9 mouse cellular contexts compared by ENCODE assay signal in genomic region chrX:170674229-170674771, GRCm38 (mm10). TPM values are rescaled to one million over a fixed set of nuclear protein-coding genes. Genes with fewer than 3 reads are reported as not detected.
DNase-seq lines count a peak whose midpoint lies in the region; ATAC-seq and TF ChIP-seq lines count a peak whose summit lies in the region.
"Had no signal": no experiment of that assay in that cellular context is flagged by ENCODE, and none has a peak within 500 bp of the region (broad histone marks: within the 10 kb centered on the region; RNA-seq: fewer than 3 reads in every experiment).

No protein-coding gene starts in this region.

- no peak for DNase-seq in kidney, postnatal 0 days (ENCODE audit: low spot score)
- DNase-seq in kidney, adult 9 months: no peak
- DNase-seq in ES-E14 (ENCODE audit: low read depth, low spot score): no peak
- DNase-seq in cerebellum, postnatal 25 days: peak; percentile 48 to 58
- DNase-seq in natural killer cell, adult 2 months (ENCODE audit: low spot score in 2 of 2): no peak

- H3K4me2 ChIP-seq in kidney, postnatal 0 days (ENCODE audit: low read length): no peak overlapping the region
- no peak overlapping the region for H3K4me2 ChIP-seq in heart, embryonic 16.5 days (ENCODE audit: low read depth, low read length)
- no peak overlapping the region for H3K4me2 ChIP-seq in limb, embryonic 15.5 days
- H3K4me2 ChIP-seq in neural tube, embryonic 14.5 days (ENCODE audit: low read depth, low read length): no peak overlapping the region

- WGBS in kidney, postnatal 0 days: 82% methylated on average over 27 of the region's 27 CpGs
- 84% methylated on average over 27 of the region's 27 CpGs for WGBS in heart, embryonic 16.5 days
- 73% methylated on average over 27 of the region's 27 CpGs for WGBS in limb, embryonic 15.5 days
- WGBS in neural tube, embryonic 14.5 days: 86% methylated on average over 27 of the region's 27 CpGs

- no peaks in the 10 kb centered on the region for H3K36me3 ChIP-seq in kidney, postnatal 0 days (ENCODE audit: insufficient read depth, low read length)
- H3K36me3 ChIP-seq in ES-E14 (ENCODE audit: control insufficient read depth, insufficient read depth, low read length, poor library complexity, severe bottlenecking): peaks cover 15% of the 10 kb centered on the region; the same call in 1 of the 2 replicates
- peaks cover 21% of the 10 kb centered on the region for H3K36me3 ChIP-seq in heart, embryonic 16.5 days (ENCODE audit: control insufficient read depth, insufficient read depth)
- peaks cover 28% of the 10 kb centered on the region for H3K36me3 ChIP-seq in limb, embryonic 15.5 days
- H3K36me3 ChIP-seq in neural tube, embryonic 14.5 days (ENCODE audit: control insufficient read depth, insufficient read depth, low read length): no peaks in the 10 kb centered on the region

- no peak overlapping the region for H3K27ac ChIP-seq in kidney, postnatal 0 days
- H3K27ac ChIP-seq in ES-E14 (ENCODE audit: insufficient read depth, low read depth, low read length, poor library complexity, severe bottlenecking): peak overlapping the region; percentile 63; the same call in 1 of the 2 replicates
- H3K27ac ChIP-seq in heart, embryonic 16.5 days (ENCODE audit: low read length): no peak overlapping the region
- H3K27ac ChIP-seq in limb, embryonic 15.5 days: no peak overlapping the region
- H3K27ac ChIP-seq in neural tube, embryonic 14.5 days (ENCODE audit: low read depth, low read length): no peak overlapping the region

- peak; percentile 61 for ATAC-seq in kidney, postnatal 0 days (replicated peaks; ENCODE audit: low FRiP score, low read depth)
- ATAC-seq in heart, embryonic 16.5 days (replicated peaks; ENCODE audit: extremely low read depth, insufficient read depth, low FRiP score): peak; percentile 61
- peak; percentile 40 for ATAC-seq in limb, embryonic 15.5 days (ENCODE audit: insufficient number of reproducible peaks, low FRiP score, low TSS enrichment, low read depth)
- ATAC-seq in neural tube, embryonic 14.5 days (ENCODE audit: low read depth): peak; percentile 79

- in situ Hi-C loops in ES-E14 (cut with MboI; ENCODE audit: low sequenced_read_pairs in 2 of 2, unreplicated experiment in 2 of 2): no loop called here

- H3K9ac ChIP-seq in kidney, postnatal 0 days (ENCODE audit: low read depth, low read length): no peak overlapping the region
- no peak overlapping the region for H3K9ac ChIP-seq in ES-E14 (ENCODE audit: insufficient read depth, low read depth, low read length, poor library complexity, severe bottlenecking)
- no peak overlapping the region for H3K9ac ChIP-seq in heart, embryonic 16.5 days (ENCODE audit: low read length)
- H3K9ac ChIP-seq in limb, embryonic 15.5 days: no peak overlapping the region
- no peak overlapping the region for H3K9ac ChIP-seq in neural tube, embryonic 14.5 days (replicated peaks; ENCODE audit: low read depth, low read length)

- peaks cover 40% of the 10 kb centered on the region for H3K9me3 ChIP-seq in kidney, postnatal 0 days (replicated peaks; ENCODE audit: low read length)
- peaks cover 16% of the 10 kb centered on the region for H3K9me3 ChIP-seq in ES-E14 (ENCODE audit: control insufficient read depth, insufficient read depth, low read depth, low read length)
- H3K9me3 ChIP-seq in heart, embryonic 16.5 days (replicated peaks; ENCODE audit: control insufficient read depth, low read length): peaks cover 50% of the 10 kb centered on the region
- H3K9me3 ChIP-seq in limb, embryonic 15.5 days: peaks cover 32% of the 10 kb centered on the region
- peaks cover 16% of the 10 kb centered on the region for H3K9me3 ChIP-seq in neural tube, embryonic 14.5 days (ENCODE audit: control insufficient read depth, low read length)

- H3K4me1 ChIP-seq in kidney, postnatal 0 days (replicated peaks; ENCODE audit: insufficient read depth, low read length): no peaks in the 10 kb centered on the region
- H3K4me1 ChIP-seq in ES-E14 (ENCODE audit: control insufficient read depth in 2 of 2, insufficient read depth in 2 of 2, low read length in 2 of 2, poor library complexity in 1 of 2): no peaks in the 10 kb centered on the region
- H3K4me1 ChIP-seq in heart, embryonic 16.5 days (ENCODE audit: control insufficient read depth, insufficient read depth, low read length): no peaks in the 10 kb centered on the region
- H3K4me1 ChIP-seq in limb, embryonic 15.5 days: no peaks in the 10 kb centered on the region
- H3K4me1 ChIP-seq in neural tube, embryonic 14.5 days (ENCODE audit: control insufficient read depth, insufficient read depth, low read length): no peaks in the 10 kb centered on the region

- no peaks in the 10 kb centered on the region for H3K27me3 ChIP-seq in kidney, postnatal 0 days (ENCODE audit: insufficient read depth, low read length)
- H3K27me3 ChIP-seq in heart, embryonic 16.5 days (ENCODE audit: control insufficient read depth, insufficient read depth, low read length): no peaks in the 10 kb centered on the region
- H3K27me3 ChIP-seq in limb, embryonic 15.5 days: no peaks in the 10 kb centered on the region
- no peaks in the 10 kb centered on the region for H3K27me3 ChIP-seq in neural tube, embryonic 14.5 days (ENCODE audit: control insufficient read depth, insufficient read depth, low read length)

- H3K4me3 ChIP-seq in kidney, postnatal 0 days (replicated peaks; ENCODE audit: low read depth, low read length): no peak overlapping the region
- no peak overlapping the region for H3K4me3 ChIP-seq in ES-E14 (ENCODE audit: insufficient read depth in 1 of 2, low read depth in 1 of 2, low read length in 2 of 2, poor library complexity in 1 of 2, severe bottlenecking in 1 of 2)
- H3K4me3 ChIP-seq in heart, embryonic 16.5 days (ENCODE audit: low read length): no peak overlapping the region
- H3K4me3 ChIP-seq in limb, embryonic 15.5 days: no peak overlapping the region
- peak overlapping the region; percentile 10; the same call in 1 of the 2 replicates for H3K4me3 ChIP-seq in neural tube, embryonic 14.5 days (ENCODE audit: low read depth, low read length)

- TF ChIP-seq CTCF in kidney, postnatal 0 days (IDR thresholded peaks at IDR 0.05; ENCODE audit: low read depth): no peak

TF ChIP-seq in ES-E14, 5 proteins besides CTCF, POLR2A, EP300 and RAD21:
- TF ChIP-seq MAFK (IDR thresholded peaks at IDR 0.05; ENCODE audit: insufficient read depth, low read depth, low read length) (no peak), ZNF384 (IDR thresholded peaks at IDR 0.05; ENCODE audit: low read depth, low read length) (no peak), ZC3H11A (IDR thresholded peaks at IDR 0.05; ENCODE audit: borderline replicate concordance, low read depth, low read length) (no peak), CHD2 (IDR thresholded peaks at IDR 0.05; ENCODE audit: low read depth, low read length) (no peak), HCFC1 (IDR thresholded peaks at IDR 0.05; ENCODE audit: borderline replicate concordance, insufficient read depth, low read length) (no peak)

RNA-seq across cellular contexts. Expression of gene Asmt, which starts 1.9 kb away (rescaled TPM):
- polyA plus RNA-seq in kidney, postnatal 0 days (2015; fragmentation: Nextera tagmentation; extraction: Ambion mirVana): not detected in 2 replicates
- total RNA-seq in ES-E14 (2012; rRNA removed): not detected in 2 replicates
- polyA plus RNA-seq in heart, embryonic 16.5 days (2015; fragmentation: Nextera tagmentation; extraction: Ambion mirVana): not detected in 2 replicates
- not detected in 2 replicates for polyA plus RNA-seq in limb, embryonic 15.5 days (2015; fragmentation: Nextera tagmentation; extraction: Ambion mirVana)
- polyA plus RNA-seq in neural tube, embryonic 14.5 days (2014; fragmentation: Nextera tagmentation; extraction: Ambion mirVana): not detected in 2 replicates
- polyA plus RNA-seq: large intestine, adult 2 months had no signal

Comparison
In these comparisons a context has a peak if more than half of its experiments do, and no peak if none do; other contexts are left out.
1. DNase-seq: peak in cerebellum, postnatal 25 days (2 of 2); none in kidney, postnatal 0 days (single experiment), kidney, adult 9 months (single experiment), ES-E14 (single experiment) and natural killer cell, adult 2 months (0 of 2).
2. Peak in every context shown above with its lines, with median percentiles within 50 percentile points of each other: ATAC-seq.